Mouse (Mus musculus) heart, adult 11 months (tissue): ENCODE measurements around the gene Atg2a.
"Not testable (repeated sequence)": the region's sequence is repeated elsewhere in the genome, so short reads cannot be mapped to it uniquely, and the experiment has no call there.

Experiments
- DNase-seq: peaks from one replicate; pipeline ENCODE4 v3.0.0; 2022

The Atg2a gene

DNA sequence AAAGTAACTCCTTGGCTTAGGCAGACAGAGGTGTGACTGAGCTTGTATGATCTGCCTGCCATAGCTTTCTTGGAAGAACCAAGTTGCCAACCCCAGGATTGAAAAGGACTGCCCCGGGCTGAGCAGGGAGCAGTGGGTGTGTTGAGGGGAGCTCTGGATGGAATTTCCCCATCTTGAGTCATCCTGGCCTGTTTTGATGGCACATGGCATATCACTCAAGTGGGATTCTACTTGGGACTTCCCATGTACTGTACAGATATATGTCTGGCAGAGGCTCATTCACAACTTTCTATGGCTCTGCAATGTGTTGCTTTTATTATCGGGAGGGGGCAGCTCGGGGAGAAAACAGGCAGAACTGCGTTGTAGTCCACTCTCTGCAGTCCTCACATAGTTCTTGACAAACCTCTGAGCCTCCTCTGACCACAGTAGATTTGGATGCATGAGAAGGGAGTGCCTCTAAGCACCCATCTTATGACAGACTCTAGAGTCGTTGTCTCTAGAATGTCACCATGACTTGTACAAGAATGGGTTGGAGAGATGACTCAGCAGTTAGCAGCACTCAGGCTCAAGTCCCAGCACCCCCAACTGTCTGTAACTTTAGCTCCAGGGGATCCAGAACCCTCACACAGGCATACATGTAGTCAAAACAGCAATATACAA, 55.2 kb downstream of the Atg2a start:
- no peak for DNase-seq

GRCm38 (mm10) chr19:6297641-6298040, 56.2 kb downstream of the Atg2a start:
- peak; percentile 98 for DNase-seq

DNA sequence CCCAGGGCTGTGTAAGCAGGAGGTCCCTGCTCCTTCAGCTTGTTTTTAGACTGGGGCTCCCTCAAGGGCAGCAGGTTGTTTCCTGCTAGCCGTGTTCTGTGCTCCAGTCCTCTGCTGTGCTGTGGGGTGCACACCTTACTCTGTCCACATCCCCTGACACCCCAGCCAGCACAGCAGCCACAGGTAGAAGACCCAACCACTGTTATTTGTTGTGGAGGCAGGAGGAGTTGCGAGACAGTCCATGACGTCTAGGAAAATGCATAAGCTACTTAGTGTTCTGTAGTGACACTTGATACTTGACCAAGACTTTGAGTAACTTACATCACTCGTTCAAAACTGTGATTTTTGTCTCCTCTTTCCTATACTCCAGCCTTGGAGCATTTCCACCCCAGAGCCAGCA, 57.5 kb downstream of the Atg2a start:
- no peak for DNase-seq

DNA sequence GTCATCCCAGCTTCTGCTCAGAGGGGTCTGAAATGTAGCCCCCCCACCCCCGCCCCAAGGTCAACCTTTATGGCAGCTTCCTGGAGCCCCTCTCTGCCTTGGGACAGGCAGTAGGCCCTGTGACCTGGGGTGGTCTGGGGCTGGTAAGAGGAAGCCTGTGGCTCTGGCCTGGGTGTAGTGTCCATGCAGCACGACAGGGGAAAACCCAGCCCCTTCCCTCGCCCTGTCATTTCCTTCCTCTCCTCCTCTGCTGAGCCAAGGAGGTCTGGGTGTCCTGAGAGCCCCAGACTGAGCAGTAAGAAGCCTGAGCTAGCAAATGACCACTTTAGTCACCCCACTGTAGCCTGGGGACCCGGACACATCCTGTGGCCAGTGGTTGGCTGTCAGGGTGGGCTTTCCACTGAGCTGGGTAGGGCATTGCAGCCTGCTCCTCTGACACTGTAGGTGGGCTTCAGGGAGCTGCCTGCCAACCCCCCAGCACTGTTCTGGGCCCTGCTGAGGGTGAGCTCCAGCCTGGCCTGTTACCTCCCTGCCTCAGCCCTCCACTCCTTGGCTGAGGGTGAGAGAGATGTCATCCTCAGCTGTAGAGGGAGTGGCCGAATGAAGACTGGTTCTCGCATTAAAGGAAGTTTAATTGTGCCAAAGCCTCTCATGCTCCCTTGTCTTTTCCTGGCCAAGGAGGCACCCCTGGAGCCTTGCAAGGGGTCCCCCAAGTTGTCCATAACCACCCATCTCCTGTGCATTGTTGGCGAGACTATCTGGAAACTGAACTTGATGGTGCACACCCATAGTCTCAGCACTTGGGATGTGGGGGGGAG, 58.2 kb downstream of the Atg2a start:
- DNase-seq: peak; percentile 98

GRCm38 (mm10) chr19:6300402-6300841, 59.0 kb downstream of the Atg2a start:
- DNase-seq: peak; percentile 99

GRCm38 (mm10) chr19:6302114-6302513, 60.6 kb downstream of the Atg2a start:
- no peak for DNase-seq

DNA sequence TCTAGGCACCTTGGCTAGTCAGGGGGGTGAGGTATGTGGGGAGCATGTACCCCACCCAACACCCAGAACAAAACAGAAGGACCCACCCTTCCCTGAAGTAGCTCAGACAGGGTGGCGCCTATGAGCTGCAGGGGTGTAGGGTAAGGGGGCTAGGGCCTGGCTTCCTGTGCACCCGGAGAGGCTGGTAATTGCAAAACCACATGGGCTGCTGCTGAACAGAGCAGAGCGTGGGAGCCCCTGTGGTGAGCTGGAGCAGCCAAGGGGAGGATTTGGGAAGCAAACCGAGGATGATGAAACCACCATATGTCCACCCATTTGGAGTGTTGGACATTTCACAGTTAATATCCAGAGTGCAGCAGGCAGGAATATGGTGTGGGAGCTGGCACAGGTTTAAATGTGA, 61.1 kb downstream of the Atg2a start:
- DNase-seq: peak; percentile 99

- no peak for DNase-seq
Measured at GRCm38 (mm10) chr19:6303831-6304230, 62.4 kb downstream of the Atg2a start.

DNA sequence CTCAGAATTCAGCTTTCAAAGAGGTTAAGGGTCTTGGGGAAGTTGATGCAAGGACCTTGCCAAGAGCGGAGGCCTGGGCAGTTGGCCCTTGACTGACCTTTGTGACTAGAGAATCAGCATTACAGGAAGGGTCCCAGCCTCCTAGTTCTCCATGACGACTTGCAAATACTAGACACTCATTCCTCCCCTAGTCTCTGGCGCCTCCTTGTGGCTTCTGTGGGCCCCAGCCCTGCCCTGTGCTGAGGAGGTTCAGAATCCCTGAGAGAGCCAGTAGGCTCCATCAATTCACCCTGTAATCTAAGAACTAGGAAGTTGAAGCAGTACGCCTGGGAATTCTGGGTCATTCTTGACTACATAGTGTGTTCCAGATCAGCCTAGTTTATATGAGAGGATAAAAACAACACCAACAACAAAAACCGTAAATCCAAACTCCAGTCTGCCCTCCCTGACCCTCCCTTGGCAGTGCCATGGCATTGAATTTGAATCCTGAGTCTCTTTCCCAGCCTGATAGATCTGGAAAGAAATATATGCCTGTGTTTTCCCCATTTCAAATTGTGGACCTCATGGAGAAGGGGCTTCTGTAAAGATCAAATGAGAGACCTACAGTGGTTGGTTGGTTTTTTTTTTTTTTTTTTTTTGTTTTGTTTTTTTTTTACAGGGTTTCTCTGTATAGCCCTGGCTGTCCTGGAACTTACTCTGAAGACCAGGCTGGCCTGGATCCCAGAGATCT, 63.5 kb downstream of the Atg2a start:
- DNase-seq: peak; percentile 99

DNA sequence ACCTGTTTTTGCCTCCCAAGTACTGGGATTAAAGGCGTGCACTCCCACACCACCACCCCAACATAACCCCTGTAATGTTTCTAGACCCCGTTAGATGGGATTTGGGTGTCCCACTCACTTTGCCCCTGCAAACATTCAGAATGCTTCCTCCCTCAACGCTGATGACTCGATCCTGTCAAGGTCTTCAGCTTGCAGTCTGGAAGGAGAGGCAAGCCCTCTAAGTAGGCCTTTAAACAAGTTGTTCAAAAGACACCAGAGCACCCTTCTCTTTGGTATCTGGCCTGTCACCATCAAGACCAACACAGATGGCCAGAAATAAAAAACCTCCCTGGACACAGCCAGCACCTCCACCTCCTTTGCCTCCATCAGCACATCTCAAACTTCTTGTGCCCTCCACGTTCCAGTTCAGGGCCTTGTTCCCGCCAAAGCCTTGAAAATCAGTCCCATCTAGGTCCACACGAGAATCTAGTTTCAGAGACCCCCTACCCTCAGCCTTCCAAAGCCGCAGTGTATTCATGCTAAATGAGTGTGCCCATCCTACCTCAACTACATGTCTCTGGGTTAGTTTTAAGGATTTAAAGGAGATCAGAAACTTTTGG, 64.1 kb downstream of the Atg2a start:
- peak; percentile 93 for DNase-seq

DNA sequence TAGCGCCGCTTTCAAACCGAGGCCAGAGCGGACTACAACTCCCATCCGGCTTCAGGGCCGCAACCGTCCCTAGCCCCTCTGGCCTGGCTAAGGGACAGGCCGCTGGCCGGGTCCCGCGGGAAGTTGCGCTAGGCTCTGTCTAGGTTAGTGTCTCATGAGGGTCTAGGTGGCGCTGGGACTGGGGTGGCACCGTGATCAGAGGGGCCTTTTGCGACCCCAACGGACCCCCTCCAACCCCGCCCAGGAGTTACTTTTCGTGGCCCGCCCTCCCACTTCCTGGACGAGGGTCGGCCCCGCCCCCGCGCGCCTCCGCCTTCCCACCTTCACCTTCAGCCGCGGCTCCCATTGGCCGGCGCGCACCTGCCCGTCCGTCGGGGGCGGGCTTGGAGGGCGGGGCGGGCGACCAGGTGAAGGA, 64.7 kb downstream of the Atg2a start, which contains the start of gene Cdc42bpg:
TSS of gene Cdc42bpg (plus strand) at position 320 of the 415 bp plus-strand sequence.
- peak; percentile 99 for DNase-seq

DNA sequence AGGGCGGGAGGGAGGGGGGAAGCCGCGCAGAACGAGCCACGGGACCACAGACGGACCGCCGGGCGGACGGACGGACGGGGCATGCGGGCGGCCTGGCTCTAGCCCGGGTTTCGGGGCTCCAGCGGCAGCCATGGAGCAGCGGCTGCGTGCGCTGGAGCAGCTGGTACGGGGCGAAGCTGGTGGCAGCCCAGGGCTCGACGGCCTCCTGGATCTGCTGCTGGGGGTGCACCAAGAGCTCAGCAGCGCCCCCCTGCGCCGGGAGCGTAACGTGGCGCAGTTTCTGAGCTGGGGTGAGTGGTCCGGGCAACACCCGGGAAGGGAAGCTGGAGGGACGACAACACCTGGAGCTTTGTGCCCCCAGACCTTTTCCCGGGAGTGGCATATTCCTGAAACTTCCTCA, 65.1 kb downstream of the Atg2a start:
- peak; percentile 98 for DNase-seq

DNA sequence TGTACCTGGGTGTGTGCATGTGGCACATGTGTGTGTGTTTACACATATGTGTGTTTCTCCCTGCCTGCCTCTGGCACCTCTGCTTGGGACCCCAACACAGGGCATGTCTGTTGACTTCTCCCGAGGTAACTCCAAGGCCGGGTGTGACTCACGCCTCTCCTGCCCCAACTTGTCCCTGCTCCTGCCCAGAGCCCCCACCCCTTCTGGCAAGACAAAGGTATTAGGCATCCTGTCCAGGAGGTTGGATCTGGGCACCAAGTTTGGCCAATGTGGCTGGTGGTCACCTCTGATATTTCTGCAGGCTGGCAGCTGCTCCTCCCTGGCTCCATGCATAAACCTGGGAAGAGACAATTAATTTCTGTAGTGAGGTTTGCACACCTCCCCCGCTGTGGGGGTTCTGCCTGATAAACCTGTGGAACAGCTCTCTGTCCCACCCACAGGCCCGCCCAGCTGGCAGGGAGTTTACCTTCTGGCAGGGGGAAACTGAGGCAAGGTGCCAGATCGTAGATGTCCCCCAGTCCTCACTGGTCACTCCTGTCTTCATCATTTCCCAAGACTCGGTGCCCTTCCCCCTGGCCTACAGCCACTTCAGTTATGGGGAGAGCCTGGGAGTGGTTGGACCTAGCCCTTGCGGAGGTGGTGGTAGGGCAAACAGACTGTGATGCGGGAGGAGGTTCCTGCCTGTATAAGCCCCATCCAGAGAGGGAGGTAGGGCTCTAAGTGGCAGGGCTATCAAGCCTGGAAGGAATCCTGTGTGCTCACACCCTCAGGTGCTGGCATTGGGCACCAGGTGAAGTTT, 66.5 kb downstream of the Atg2a start:
- DNase-seq: no peak

GRCm38 (mm10) chr19:6310181-6310580, 68.7 kb downstream of the Atg2a start:
- no peak for DNase-seq

DNA sequence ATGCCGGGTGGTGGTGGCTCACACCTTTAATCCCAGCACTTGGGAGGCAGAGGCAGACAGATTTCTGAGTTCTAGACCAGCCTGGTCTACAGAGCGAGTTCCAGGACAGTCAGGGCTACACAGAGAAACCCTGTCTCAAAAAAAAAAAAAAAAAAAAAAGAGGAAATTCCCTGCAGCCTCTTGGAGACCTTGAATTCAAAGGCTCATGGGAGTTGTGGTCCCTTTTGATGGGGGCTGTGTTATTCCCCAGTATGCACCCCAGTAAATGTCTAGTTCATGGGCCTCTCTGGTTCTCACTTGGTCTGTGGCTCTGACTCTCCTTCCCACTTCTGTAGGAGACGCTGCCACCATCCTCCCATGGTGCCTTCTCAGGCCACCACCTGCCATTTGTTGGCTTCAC, 70.3 kb downstream of the Atg2a start:
- DNase-seq: not testable (repeated sequence)
